Mouse (Mus musculus): ENCODE results near the gene Arvcf.
A peak's percentile ranks its signal among the peaks of the same experiment; 100 is the strongest.

Gene Arvcf

DNA sequence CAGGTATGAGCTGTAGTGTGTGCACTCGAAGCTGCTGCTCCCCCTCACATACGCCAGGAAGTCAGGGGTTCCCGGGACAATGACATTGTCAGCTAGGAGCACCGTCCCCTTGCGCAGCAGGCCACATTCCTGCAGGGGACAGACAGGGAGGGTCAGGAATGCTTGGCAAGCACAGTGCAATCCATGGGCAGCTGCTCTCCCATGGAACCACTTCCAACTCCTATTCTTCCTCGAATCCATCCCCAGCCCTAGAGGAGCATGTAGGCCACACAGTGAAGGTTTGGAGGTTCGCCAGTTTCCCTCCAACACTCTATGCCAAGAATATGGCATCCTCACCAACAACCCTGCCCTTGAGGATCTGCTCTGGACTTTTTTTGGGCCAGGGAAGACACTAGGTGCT lies 59.9 kb downstream of the Arvcf start:
- no peak for DNase-seq (ENCODE audit: low spot score in 2 of 2)

DNA sequence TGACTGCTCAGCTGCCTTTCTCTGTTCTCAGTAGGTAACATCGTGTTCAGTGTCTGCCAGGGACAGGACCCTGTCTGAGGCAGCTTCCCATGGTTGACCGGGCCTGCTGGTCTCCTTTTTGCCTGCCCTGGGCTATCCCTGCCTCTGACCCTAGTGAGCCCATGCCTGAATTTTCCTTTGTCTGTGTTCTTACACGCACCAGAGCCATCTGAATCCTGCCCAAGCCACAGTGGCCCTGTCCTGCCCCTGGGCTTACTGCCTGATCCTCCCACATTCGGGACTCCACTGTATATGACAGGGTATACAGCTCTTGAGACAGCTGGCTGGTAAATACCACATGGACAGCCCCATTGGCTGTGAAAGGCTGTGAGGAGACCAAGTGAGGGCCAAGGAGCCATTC lies 61.8 kb downstream of the Arvcf start:
- no peak for DNase-seq (ENCODE audit: low spot score in 2 of 2)

DNA sequence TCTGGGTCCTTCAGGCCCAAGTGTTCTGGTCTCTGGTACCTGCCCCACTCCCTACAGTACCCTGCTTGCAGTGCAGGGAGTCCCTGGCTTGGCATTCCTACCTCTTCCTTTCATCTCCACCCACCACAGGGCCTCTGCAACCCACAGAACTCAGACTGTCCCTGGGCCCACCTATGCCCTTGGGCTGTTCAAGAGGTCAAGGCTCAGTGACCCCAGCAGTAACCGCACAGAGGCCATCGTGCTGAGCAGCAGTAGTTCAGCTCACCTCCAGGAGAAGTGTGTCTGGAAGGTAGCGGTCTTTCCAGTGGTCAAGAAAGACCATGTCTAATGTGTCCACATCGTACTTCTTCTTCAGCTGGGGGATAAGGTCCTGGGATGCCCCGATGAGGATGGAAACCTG lies 62.4 kb downstream of the Arvcf start:
- DNase-seq (ENCODE audit: low spot score in 2 of 2) = no peak

DNA sequence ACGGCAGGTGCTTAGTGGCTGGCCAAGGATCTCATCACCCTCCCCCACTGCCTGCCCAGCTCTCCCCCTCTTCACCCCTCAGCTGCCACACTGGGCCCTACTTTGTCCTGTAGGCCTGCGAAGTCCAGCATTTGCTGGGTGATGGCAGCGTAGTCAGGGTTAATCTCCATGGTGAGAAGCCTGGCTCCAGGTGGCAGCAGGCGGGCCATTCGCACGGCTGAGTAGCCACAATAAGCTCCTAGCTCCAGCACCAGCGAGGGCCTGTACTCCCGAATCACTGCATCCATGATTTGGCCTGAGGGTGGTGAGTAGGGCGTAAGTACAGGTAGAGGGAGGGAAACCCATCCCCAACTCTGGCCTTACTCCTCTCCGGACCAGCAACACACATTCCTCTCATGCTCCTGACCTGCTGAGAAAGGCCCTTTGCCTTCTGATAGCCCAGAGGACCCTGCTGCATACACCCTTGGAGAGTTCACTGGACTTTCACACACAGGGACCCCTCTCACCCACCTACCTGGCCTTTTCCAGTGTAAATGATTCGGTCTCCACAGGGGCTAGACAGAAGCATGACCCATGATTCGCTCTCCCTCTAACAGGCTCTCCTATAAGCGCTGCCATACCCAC lies 63.2 kb downstream of the Arvcf start:
- DNase-seq (ENCODE audit: low spot score in 2 of 2) = no peak

DNA sequence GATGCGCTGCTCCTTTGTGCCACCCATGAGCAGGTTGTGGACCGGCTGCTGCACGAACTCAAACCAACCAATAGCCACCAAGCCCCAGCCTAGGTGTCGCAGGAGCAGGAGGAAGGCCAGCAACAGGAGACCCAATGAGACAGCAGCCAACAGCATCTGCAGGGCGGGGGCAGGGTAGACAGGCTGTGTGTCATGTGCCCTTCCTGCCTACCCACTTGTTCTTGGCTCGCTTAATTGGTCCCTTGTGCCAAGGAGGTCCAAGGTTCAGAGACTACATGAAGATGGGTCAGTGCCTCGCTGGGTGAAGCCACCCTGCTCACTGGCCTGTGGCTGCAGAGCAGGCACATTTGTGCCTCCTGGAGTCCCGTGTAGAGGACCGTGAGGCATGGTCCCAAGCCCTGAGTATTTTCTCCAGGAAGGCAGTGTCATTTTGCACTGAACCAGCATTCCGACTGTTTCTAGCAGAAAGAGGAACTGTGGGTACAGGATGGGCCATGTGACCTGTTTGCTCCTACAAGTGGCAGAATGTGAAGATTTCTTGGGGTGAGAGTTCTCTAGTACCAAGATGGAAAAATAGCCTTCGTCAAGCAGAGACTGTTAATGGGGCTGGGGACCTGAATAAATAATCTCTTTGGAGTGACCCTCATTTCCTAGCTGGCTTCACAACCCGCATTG lies 64.0 kb downstream of the Arvcf start:
- no peak for DNase-seq (ENCODE audit: low spot score in 2 of 2)

DNA sequence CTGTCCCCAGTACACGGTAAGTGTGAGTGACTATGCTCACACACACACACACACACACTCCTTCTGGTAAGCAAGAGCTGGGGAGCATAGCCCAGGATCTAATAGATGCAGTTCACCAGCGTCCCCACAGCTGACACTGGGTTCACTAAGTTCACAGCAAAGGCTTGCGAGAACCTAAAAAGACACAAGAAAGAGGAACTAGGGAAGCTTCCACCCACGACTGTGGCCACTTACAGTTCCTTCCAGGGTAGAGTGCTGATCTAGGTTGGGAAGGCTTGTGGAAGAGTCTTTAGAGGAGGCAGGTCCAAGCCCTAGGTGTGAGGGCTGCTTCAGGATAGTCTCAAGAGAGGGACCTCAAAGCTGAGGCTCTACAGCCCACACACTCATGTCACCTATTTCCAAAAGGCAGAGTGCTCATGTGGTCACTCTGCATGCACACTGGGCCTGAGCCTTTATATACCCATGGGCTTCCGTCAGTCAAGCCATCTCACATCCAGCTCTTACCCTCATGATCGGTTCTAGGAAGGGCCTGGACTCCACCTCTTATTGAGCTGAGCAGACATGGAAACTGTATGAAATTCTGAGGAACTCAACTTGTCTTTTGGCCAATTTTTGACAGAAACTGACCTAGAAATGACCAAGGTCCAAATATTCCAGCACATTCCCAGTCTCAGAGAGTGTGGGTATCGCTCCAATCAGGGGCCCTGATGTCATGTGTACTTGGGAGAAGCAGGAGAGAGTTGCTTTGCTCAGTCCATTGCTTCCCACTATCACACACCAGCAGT lies 65.2 kb downstream of the Arvcf start:
- DNase-seq (ENCODE audit: low spot score in 2 of 2) = no peak

DNA sequence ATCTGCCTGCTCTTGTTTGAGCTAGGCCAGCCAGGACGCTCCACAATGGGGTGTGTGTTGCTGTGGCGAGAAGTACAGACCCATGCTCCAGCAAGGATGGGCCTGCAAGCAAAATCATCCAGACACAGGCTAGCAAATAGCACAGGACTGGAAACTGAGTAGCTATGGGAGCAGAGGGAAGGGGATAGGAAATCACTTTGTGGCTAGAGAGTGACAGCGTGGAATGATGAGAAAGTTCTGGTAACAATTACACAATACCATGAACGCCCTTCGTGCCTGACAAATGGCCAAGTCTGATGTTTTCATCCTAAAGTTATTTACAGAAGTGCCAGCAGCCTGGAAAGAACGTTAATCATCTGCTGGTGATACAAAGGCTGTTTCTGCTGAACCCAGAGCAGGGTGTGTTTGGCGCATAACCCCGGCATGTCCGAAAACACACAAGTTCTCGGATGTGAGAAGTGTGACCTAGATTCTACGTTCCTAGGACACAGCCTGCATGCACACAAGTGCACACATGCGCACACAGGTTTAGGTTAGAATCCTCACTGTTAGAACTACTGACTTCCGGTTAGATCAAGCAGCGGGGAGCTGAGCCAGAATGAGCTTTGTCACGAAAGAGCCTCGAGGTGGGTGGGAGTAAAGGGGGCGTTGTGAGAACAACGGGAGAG lies 68.2 kb downstream of the Arvcf start:
- peak in 1 of 2 experiments; percentile 52 for DNase-seq (ENCODE audit: low spot score in 2 of 2)

DNA sequence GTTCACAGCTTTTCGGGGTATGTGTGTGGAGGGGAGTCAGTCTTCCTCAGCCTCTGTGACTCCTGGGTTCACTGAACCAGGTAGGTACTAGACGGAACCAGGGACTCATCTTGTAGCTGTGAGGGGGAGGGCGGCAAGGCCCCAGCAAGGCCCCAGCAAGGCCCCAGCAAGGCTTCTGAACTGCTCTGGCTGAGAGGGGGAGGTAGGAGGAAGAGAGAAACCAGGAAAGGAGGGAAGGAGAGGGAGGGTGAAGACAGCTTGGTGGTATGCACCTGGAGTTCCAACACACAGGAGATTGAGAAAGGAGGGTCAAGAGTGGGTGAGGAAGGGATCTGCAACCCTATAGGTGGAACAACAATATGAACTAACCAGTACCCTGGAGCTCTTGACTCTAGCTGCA lies 68.9 kb downstream of the Arvcf start:
- no peak for DNase-seq (ENCODE audit: low spot score in 2 of 2)

DNA sequence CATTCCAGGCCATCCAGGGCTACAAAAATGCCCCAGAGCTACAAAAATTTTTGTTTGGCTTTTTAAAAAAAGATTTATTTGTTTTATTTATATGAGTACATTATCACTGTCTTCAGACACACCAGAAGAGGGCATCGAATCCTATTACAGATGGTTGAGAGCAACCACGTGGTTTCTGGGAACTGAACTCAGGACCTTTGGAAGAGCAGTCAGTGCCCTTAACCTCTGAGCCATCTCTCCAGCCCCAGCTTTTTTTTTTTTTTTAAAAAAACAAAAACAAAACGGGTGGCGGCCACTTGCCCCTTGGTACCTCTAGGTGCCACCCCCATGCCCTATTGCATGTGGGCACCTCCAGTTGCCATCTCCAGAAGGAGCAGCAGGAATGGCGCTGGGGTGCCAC lies 69.5 kb downstream of the Arvcf start:
- no peak for DNase-seq (ENCODE audit: low spot score in 2 of 2)

DNA sequence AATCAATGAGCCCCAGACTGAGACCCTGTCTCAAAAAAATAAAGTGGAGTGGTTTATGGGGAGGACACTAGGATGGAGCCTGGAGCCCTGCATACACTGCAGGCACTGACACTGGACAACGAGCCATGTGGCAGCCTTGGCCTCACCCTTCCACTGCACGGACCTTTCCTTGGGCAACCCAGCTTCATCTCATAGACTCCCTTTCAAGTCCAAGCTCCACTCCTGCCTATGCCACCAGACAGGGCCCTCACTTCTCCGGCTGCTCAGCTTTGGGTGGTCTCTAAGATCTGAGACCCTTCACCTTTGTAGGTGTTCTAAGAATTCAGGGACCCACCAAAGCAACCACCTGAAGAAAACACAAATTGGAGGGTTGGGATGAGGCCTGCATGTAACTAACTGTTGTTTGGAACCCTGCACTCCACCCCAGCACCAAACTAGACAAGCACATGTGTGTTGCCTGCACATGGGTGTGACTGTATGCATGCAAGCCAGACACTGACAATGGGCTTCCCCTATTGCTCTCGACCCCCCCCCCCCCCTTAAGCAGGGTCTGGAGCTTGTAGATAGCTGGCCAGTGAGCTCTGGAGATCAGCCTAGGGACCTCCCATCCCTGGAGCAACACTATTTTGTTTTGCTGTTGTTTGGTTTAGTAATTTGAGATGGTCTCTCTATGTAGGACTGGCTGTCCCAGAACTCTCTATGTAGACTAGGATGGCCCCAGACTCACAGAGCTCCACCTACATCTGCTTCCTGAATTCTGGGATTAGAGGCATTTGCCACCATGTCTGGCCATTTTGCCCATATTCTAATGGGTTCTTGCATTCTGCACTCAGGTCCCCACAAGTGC lies 71.0 kb downstream of the Arvcf start:
- no peak for DNase-seq (ENCODE audit: low spot score in 2 of 2)

DNA sequence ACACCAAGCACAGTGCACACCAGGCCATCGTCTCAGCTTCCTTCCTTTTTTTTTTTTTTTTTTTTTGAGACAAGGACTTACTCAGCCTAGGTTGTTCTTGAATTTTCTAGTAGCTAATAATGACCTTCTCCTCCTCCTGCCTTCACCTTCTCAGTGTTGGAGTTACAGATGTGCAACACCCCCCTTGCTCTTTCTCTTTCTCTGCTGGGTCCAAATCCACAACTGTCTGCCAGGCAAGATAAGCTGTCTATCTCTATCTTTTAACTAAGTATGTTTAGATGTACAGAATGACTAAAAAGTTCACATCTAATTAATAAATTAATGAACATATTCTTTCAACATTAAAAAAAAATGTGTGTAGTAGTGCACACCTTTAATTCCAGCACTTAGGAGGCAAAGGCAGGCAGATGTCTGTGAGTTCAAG lies 71.6 kb downstream of the Arvcf start:
- DNase-seq (ENCODE audit: low spot score in 2 of 2) = no peak

DNA sequence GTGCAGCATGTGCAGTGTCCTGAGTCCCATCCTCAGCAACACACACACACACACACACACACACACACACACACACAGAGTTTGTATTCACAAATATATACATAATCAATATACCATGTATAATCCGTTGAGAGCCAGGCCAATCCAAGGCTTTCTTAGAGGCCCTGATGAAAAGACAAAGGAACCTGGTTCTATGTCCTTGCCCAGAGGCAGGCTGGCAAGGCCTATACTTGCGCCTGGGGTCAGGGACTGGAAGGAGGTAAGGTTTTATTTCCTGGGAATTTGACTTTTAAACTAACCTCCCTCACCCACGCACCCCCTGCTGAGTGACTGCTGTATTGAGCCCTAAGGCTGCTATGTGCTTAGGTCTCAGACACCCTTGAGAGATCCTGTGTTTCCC lies 72.6 kb downstream of the Arvcf start:
- no peak for DNase-seq (ENCODE audit: low spot score in 2 of 2)

DNA sequence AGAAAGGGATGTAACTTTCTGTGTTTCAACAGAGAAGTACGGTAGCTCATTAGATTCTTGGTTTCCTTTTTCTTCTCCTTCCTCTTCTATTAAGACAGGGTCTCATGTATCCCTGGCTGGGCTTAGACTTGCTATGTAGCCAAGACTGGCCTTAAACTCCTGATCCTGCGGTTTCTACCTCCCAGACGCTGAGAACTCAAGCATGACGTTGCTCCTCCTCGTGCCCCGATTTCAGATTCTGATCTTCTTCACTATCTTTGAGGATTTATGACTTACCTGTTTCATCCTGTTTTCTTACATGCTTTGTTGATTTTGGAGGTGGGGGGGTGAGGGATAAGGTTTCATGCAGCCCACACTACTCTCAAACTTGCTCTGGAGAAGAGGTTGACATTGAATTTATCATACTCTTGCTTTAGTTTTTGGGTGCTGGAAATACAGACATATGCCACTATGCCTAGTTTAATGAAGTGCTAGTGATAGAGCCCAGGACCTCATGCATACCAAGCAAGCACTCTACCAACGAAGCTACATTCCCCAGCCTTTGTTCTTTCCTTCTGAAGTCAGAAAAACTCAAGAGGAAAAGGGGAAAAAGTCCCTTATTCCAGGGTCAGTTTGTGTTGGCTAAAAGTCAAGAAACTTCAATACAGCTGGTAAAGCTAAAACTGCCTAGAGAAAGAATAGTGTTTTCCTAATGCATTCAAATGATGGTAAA lies 75.4 kb downstream of the Arvcf start:
- DNase-seq (ENCODE audit: low spot score in 2 of 2) = no peak

DNA sequence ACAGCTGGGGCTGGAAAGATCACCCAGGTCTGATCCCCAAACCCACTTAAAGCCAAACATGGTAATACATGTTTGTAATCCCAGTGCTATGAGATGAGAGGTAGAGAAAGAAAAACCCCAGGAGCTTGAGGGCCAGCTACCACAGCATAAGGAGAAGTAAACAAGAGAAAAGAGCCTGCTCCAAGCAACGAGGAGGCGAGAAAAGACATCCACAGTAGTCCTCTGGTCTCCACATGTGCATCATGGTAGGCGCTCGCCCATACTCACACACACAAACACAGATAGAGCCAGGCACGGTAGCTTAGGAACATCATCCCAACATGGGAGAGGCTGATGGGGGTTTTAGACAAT lies 75.9 kb downstream of the Arvcf start:
- no peak for DNase-seq (ENCODE audit: low spot score in 2 of 2)

DNA sequence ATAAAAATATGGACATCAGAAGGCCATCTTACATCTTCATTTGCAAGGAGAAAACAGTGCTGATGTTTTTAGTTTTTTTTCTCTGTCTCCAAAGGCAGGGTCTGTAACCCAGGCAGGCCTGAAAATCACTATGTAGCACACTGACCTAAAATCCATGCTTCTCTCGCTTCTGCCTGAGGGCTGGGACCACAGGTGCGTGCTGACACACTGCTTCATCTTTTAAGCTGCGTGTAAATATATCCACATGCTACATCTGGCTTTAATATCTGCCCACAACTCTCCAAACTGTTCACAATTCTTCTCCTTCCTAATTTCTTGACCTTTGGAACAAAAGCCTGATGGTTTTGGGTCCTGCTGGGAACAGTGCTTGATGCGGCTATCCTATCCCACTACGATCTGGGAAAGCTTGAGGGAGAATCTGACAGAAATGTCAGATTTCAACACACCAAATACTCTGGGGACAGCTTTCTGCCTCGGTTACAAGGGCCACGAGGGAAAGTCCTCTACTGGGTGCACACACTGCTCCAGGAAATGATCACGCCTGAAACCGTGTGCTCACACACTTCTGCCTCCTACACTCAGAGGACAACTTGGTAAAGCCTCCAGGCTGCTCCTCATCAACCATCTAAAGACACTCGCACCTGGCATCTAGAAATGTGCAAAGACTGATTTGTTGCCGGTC lies 76.5 kb downstream of the Arvcf start:
- no peak for DNase-seq (ENCODE audit: low spot score in 2 of 2)

DNA sequence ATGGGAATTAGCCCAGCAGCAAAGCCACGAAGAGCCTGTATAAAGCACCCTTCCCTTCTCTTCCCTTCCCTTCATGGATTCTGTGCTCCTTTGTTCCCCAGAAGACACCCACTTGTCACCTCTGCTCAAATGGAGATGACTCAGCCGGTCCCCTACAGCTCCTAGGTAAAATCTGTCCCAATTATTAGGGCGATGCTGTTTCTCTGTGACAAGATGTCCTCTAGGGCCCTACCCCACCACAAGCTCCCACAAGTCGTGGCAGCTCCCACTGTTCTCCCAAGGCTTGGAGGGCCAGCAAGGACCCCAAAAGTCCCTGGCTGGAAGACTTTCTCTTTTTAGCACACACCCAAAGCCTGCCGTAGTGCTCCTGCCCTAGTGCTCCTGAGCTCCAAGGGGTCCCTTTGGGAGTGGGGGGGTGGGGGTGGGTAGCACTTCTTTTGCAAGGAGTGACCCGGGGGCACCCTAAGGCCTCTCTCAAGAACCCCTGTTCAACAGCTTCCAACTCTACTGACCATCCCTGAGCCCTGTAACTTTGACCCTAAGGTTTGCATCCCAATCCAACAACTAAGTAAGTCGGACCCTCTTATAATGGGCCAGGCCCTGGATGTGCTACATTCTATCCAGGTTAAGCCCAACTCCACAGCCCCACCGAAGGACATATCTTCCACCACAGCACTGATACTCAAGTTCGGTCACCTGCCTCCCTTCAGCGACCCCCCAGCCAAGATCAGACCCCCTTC lies 77.7 kb downstream of the Arvcf start:
- DNase-seq (ENCODE audit: low spot score in 2 of 2) = no peak

DNA sequence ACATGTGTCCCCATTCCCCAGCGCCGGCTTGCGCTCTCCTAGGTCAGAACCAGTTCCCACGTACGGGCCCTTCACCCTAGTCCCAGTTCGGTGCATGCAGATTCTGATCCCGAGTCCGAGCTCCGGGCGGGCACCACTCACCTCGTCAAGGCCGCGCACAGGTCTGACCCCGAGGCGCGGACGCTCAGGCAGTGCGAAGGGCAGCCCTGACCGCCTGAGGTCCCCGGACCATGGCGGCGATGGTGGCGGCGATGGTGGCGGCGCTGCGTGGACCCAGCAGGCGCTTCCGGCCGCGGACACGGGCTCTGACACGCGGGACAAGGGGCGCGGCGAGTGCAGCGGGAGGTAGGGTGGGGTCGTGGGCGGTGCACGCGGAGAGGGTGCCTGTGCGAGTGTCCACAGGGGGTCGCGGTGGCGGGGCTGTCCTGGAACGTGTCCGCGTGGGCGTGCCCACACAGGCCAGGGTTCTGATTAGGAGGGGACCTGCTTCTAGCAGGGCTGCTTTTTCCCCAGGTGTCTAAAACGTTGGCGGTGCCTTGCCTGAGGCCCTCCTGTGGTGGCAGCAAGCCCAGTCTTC lies 78.3 kb downstream of the Arvcf start, which contains the start of gene Txnrd2:
Gene Txnrd2, plus strand, starts transcription at position 170 of the 577 bp plus-strand sequence.
- DNase-seq (ENCODE audit: low spot score in 2 of 2) = peak; percentile 82 to 83

DNA sequence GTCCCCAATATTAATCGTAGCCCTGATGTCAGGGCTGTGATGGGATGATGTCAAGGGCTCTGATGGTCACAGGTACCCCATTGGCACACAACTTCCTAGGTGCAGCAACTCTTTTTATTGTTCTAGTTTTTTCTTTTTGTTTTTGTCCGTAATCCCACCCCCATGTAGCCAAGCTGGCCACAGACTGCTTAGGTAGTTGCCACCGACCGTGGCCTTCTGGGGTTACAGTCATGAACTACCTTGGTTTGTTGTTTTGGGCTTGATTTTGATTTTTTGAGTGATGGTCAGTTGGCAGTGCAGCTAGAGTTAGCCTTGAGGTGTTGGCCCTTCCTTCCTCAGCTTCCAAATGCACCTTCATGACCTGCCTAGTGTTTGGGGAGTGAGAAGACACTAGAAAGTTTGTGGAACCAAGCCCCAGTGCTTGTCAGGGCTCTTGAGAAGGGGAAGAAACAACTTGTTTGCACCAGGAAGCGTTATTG lies 78.9 kb downstream of the Arvcf start, which contains the start of gene Comt:
Gene Comt, minus strand, starts transcription at position 51 of the 479 bp plus-strand sequence.
- DNase-seq (ENCODE audit: low spot score in 2 of 2) = no peak

DNA sequence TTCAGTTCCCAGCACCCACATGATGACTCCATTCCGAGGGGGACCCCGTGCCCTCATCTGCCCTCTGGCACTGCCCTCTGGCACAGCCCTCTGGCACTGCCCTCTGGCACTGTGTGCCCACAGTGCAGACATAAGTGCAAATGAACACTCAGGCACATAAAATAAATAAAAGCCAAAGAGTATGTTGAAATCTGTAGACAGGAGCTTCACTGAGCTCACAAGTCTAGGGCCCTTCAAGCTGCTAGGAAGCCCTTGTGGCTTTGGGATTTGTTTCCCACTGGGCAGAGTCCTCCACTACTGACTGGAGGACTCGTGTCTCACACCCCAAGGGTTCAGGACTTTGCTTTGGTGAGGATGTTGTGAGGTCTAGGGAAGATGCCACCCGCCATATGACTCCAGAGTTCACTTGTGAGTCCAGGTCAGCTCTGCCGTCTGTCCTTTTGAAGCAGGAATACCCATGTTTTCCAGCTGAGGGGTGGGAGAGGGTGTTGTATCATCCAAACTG lies 80.1 kb downstream of the Arvcf start:
- DNase-seq (ENCODE audit: low spot score in 2 of 2) = no peak
